Mouse (Mus musculus): ENCODE data around the gene Atad5.
"Not testable (repeated sequence)": the region's sequence is repeated elsewhere in the genome, so short reads cannot be mapped to it uniquely, and the experiment has no call there.

Gene Atad5

GRCm38 (mm10) chr11:80081786-80082319 lies 7.3 kb upstream of the Atad5 start:
- no peak for DNase-seq

- peak; percentile 18 for DNase-seq
Measured at GRCm38 (mm10) chr11:80085356-80086055, 3.7 kb upstream of the Atad5 start.

GRCm38 (mm10) chr11:80086844-80087243 lies 2.4 kb upstream of the Atad5 start:
- DNase-seq, result peak; percentile 93

GRCm38 (mm10) chr11:80089817-80090214 lies 616 bp downstream of the Atad5 start:
- no peak for DNase-seq

DNA sequence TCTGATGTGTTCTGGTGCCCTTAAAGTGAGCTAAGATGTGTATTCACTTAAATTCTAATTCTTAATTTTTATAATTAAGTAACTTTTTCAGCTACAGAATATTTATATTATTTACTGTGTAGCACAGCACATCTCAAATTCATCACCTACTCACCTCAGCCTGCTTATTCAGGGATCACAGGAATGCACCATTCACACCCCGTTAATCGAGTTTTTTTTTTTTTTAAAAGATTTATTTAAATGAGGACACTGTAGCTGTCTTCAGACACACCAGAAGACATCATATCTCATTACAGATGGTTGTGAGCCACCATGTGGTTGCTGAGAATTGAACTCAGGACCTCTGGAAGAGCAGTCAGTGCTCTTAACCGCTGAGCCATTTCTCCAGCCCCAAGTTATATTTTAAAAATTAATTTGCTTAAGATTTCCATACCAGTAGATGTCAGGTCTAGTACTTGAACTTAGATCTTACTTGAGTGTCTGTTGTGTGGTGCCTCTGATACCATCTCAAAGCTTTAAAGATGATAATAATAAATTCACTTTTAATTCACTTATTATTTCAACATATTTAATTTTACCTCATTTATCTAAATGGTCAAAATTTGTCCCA lies 1.5 kb downstream of the Atad5 start:
- no peak for DNase-seq

DNA sequence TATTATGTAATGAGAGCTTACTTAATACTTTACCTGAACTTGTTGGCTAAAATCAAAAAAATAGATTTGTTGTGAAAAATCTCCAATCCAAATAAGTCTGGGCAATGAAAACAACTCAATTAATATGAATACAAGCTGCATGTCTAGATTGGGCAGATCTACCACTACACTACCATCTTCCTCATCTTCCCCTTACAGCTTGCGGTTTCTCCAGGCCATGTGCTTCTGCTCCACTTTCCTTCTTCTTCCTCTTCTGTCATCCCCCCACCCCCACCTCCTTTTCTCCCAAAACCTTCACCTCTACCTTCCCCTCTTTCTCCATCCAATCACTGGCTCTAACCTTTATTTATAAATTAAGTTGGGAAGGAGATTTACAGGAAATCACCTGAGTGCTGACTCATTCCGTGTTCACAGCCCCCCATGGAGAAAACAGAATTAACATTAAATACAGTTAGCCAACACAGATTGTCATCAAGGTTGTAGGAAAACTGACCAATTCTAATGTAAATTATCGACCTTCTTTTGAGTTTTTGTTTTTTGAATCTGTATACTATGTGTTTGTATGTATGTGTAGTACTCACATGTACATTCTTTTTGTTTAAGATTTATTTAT lies 9.3 kb downstream of the Atad5 start:
- no peak for DNase-seq

GRCm38 (mm10) chr11:80101298-80101697 lies 12.1 kb downstream of the Atad5 start:
- DNase-seq, result no peak

DNA sequence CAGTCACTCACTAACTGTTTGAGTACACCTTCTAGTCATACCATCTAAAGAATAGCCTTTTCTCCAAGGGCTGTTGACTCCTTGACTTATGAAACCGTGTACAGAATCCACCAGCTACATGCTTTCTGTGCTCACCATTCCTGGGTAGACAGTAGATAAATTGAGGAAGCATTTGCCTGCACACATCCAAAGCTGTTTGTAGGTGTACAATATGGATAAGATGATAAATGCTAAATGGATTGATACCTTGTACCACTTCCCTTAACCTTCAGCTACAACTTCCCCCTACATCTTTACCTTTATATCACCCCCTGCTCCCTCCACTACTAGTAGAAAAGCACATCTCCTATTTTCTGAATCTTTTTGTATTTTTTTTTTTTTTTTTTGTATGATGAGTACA lies 15.2 kb downstream of the Atad5 start:
- DNase-seq, result no peak

DNA sequence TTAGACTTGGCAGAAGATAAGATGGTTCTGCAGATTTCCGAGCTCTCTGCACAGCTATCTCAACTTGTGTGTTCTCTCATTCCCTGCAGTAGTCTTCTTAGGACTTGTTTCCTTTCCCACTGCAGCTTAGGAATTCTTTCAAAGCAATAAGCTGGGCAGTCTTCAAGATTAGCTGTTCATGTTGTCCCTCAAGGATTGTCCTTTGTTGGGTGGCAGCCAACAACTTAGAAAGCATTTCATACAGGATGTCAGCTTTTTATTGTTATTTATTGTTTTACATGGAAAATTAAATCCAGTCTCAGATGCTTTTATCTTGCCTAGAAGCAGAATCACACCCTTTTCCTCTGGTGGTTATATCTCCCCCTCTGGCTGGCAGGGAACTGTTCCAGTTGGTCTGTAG lies 27.2 kb downstream of the Atad5 start:
- DNase-seq, result peak; percentile 38

GRCm38 (mm10) chr11:80132050-80132449 lies 42.9 kb downstream of the Atad5 start:
- no peak for DNase-seq

DNA sequence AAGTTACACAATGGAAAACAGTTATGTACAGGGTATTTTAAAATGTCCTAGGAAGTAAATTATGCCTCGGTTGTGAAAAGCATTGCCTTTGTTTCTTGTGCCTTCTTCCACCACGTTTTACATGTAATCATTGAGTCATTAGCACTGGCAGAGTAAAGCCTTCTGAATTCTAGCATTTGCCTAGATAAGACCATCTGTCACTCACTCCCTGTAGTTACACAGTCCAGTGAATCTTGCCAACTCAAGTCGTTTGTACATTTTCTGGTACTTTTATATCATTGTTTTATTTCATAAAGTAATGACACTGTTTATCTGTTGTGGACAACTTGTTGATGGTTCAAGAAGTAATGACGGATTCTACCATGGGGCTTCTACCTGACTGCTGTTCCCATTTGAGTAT lies 45.5 kb downstream of the Atad5 start:
- DNase-seq, result no peak

- no peak for DNase-seq
Measured at GRCm38 (mm10) chr11:80135954-80136683, 46.9 kb downstream of the Atad5 start.

DNA sequence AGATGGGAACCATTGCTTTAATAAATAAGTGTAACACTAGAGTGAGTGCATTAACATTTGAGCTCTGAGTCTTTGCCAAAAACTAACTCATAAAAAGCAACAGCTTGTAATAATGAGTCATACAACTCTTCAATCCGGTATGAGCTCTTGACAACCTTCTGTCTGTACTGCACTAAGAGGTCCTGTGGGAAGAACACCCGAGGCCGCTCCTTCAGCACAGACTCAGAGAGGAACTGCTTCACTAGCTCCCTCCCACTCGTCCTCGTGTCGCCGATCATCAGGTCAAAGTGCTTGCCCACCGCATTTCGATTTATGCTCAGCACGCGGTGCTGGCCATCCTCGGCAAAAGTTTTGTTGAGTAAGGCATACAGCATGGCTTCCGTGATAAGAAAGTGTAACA lies 47.6 kb downstream of the Atad5 start:
- no peak for DNase-seq

GRCm38 (mm10) chr11:80137773-80138172 lies 48.6 kb downstream of the Atad5 start:
- DNase-seq, result no peak

DNA sequence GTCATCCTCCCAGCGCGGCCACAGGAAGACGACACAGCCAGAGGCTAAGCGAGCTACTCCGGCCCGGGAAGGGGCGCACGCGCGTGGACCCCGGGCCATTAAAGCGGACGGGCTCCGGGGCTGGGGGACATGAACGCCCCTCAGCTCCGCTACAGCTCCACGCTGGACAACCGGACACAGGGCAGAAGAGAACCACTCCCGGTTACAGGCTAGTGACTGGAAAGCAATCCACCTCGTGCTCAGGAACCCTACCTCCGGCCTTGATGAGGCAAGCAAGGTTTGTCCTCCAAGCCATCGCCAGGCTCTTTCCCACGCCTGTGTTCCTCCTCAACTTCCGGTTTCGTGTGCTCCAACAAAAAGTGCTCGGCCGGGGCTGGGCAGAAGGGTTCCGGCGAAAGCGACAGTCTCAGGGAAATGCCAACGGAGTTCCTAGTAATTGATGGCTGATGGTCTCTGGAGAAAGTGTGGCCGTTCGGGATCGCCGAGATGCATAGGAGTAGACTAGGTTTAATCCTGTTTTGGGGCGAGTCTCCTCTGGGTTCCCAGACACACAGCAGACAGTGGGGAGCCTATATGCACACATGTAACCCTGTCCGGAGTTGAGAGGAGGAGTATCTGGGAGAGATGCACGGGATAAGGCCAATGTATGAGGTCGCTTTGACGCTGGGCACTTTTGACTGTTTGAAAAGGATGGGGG lies 52.8 kb downstream of the Atad5 start, which contains the start of gene Tefm:
TSS of gene Tefm (minus strand) at position 351 of the 697 bp plus-strand sequence.
- peak; percentile 85 for DNase-seq

DNA sequence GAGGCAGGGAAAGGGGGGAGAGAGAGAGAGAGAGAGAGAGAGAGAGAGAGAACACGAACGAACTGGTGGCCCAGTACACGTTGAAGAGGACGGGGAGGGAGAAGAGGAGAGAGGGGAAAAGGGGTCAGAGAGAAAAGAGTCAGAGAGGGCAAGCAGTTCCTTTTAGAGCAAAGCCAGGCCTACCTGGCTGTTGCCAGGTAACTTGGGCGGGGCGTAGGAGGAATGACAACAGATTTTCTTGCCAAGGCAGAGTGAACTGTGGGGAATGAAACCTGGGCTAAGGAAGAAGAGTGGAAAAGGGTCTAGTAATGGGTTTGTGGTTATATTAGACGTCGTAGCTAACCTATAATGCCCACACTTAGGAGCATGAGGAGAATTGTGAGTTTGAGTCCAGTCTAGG lies 53.7 kb downstream of the Atad5 start:
- no peak for DNase-seq

DNA sequence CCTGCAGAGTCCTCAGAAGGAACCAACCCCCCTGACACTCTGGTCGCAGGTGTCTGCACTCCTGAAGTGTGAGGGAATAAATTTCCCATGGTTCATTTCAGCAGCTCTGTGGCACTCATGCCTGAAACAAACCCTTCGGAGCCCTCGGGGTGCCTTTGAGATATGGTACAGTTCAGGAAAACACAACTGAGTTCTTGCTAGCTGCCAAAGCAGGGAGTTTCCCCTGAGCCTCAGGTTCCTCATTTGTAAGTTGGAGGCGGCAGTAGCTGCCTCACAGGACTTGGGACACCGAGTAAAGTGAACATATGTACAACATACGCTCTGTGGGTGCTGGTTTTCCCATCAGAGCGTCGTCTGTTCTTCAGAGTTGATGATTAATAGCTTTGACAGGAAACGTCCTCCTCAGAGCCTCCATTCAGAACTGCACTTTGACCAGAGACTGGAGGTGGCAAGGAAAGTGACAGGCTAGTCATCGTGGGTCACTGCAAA lies 56.6 kb downstream of the Atad5 start:
- DNase-seq, result peak; percentile 79

GRCm38 (mm10) chr11:80147748-80148147 lies 58.5 kb downstream of the Atad5 start:
- DNase-seq, result no peak

GRCm38 (mm10) chr11:80148313-80148712 lies 59.1 kb downstream of the Atad5 start:
- DNase-seq, result peak; percentile 59

DNA sequence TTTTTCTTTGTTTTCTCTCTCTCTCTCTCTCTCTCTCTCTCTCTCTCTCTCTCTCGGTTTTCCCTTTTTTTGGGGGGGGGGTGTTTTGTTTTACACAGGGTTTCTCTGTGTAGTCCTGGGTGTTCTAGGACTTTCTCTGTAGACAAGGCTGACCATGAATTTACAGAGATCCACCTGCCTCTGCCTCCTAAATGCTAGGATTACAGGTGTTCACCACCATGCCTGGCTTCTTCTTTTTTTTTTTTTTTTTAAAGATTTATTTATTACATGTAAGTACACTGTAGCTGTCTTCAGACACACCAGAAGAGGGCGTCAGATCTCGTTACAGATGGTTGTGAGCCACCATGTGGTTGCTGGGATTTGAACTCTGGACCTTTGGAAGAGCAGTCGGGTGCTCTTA lies 59.8 kb downstream of the Atad5 start:
- not testable (repeated sequence) for DNase-seq

- DNase-seq, result no peak
Measured at GRCm38 (mm10) chr11:80149412-80150023, 60.3 kb downstream of the Atad5 start.

- no peak for DNase-seq
Measured at GRCm38 (mm10) chr11:80150566-80150965, 61.4 kb downstream of the Atad5 start.
